Mouse (Mus musculus): ENCODE measurements around the gene Hsd3b2. TPM values are rescaled to one million over a fixed set of nuclear protein-coding genes. Genes with fewer than 3 reads are reported as not detected.
"Not testable (repeated sequence)": the region's sequence is repeated elsewhere in the genome, so short reads cannot be mapped to it uniquely, and the experiment has no call there.

Gene Hsd3b2
- polyA plus RNA-seq (2014; fragmentation: Nextera tagmentation; extraction: Ambion mirVana) = 0.07 TPM in 1 of 2 replicates, not detected in the other

DNA sequence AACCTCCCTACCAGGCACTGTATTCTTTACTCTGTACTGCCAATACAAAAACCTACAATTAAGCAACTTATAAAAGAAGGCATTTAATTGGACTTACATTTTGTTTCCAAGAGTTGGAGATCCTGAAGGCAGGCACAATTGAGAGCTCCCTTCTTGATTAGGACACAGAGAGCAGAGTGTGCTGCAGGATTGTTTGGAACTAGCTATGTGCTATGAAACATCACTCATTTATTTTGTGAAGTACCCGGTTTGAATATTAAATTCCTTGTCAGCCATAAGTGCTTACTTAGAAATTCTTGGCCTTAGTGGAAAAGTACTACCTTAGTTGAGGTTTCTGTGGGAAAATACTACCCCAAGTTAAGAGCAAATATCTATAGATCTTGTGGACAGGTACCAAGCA is at the start of gene Hsd3b2:
Gene Hsd3b2 (minus strand): TSS at position 168 of the 400 bp plus-strand sequence.
- H3K36me3 ChIP-seq (replicated peaks; ENCODE audit: control insufficient read depth, insufficient read depth) = no peaks in the 10 kb centered on the region
- DNase-seq (ENCODE audit: low spot score) (no peak), ATAC-seq (ENCODE audit: low FRiP score) (no peak)
- no peaks in the 10 kb centered on the region for H3K4me1 ChIP-seq (replicated peaks; ENCODE audit: control insufficient read depth, insufficient read depth, low read length)
- H3K27me3 ChIP-seq (ENCODE audit: control insufficient read depth, insufficient read depth, low read length) = no peaks in the 10 kb centered on the region
- no peaks in the 10 kb centered on the region for H3K9me3 ChIP-seq (ENCODE audit: control insufficient read depth, low read length)
- H3K9ac ChIP-seq = no peak within 1 kb of the TSS
- 84% methylated on average over 1 of the region's 1 CpGs for WGBS
- no peak within 1 kb of the TSS for H3K4me3 ChIP-seq (replicated peaks; ENCODE audit: low read length)
- H3K4me2 ChIP-seq (replicated peaks) = no peak within 1 kb of the TSS
- H3K27ac ChIP-seq = no peak within 1 kb of the TSS

DNA sequence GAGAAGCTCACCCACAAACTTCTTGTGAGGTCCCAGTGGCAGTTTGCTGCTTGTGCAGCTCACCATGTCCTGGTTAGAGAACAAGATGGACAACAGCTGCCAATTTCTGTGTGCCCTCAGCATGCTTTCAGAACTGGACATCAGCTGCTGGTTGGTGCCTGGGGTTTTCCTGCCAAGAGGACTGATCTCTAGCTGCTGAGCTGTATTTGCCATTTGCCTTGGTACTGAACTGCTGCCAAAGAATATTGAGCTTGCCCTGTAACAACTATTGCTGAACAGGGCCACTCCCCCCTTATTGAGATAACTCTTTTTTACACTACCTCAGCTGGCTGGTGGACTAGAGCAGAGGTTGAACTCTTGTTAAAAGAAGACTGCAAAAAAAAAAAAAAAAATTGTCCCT is 39.8 kb upstream of the Hsd3b2 start:
- Histone ChIP-seq H3K27me3 (ENCODE audit: control insufficient read depth, insufficient read depth, low read length) (no peaks in the 10 kb centered on the region), H3K27ac (no peak overlapping the region), H3K9me3 (ENCODE audit: control insufficient read depth, low read length) (no peaks in the 10 kb centered on the region), H3K4me1 (replicated peaks; ENCODE audit: control insufficient read depth, insufficient read depth, low read length) (no peaks in the 10 kb centered on the region), H3K9ac (no peak overlapping the region), H3K4me2 (replicated peaks) (no peak overlapping the region), H3K36me3 (replicated peaks; ENCODE audit: control insufficient read depth, insufficient read depth) (no peaks in the 10 kb centered on the region), H3K4me3 (replicated peaks; ENCODE audit: low read length) (no peak overlapping the region)
- no peak for DNase-seq (ENCODE audit: low spot score)
- no peak for ATAC-seq (ENCODE audit: low FRiP score)

DNA sequence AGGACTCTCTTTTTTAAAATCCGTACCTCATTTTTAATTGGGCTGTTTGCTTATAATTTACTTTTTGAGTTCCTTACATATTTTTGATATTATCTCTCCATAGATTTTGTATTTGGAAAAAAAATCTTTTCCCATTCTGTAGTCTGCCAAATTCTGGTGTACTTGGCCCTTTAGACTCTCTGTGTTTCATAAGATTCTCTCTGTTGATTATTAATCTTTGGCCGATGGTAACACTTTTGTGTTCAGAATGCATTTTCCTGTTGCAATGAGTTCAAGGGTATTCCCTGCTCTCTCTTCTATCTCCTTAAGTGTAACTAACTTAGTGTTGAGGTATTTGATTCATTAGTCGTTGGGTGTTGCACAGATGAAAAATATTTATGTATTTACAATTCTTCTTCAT is 32.5 kb upstream of the Hsd3b2 start:
- no peak overlapping the region for H3K27ac ChIP-seq
- no peak overlapping the region for H3K4me2 ChIP-seq (replicated peaks)
- DNase-seq (ENCODE audit: low spot score) (no peak), ATAC-seq (ENCODE audit: low FRiP score) (no peak)
- H3K9me3 ChIP-seq (ENCODE audit: control insufficient read depth, low read length) = no peaks in the 10 kb centered on the region
- H3K9ac ChIP-seq = no peak overlapping the region
- no peaks in the 10 kb centered on the region for H3K4me1 ChIP-seq (replicated peaks; ENCODE audit: control insufficient read depth, insufficient read depth, low read length)
- H3K27me3 ChIP-seq (ENCODE audit: control insufficient read depth, insufficient read depth, low read length) = no peaks in the 10 kb centered on the region
- no peaks in the 10 kb centered on the region for H3K36me3 ChIP-seq (replicated peaks; ENCODE audit: control insufficient read depth, insufficient read depth)
- H3K4me3 ChIP-seq (replicated peaks; ENCODE audit: low read length) = no peak overlapping the region
- 89% methylated on average over 3 of the region's 3 CpGs for WGBS

DNA sequence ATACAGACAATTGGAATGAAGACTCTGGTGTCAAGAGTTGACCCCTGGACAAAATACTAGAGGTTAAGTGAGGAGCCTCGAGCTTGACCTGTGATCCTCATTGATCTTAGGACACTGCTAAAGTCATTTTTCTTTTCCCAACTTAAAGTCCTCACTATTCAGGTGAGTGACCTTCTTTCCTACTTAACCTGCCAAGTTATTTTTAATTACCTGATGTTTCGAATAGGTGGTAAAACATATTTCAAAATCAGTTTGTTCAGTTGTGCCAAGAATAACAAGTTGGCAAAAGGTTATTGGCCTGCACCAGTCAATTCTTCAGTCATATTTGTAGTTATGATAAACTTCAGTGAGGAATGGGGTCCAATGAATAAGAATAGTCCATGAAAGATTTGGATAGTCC is 27.8 kb upstream of the Hsd3b2 start:
- no peak for DNase-seq (ENCODE audit: low spot score)
- no peak for ATAC-seq (ENCODE audit: low FRiP score)
- no peaks in the 10 kb centered on the region for H3K9me3 ChIP-seq (ENCODE audit: control insufficient read depth, low read length)
- WGBS = 72% methylated on average over 2 of the region's 2 CpGs
- no peak overlapping the region for H3K4me2 ChIP-seq (replicated peaks)
- no peak overlapping the region for H3K27ac ChIP-seq
- H3K9ac ChIP-seq = no peak overlapping the region
- H3K27me3 ChIP-seq (ENCODE audit: control insufficient read depth, insufficient read depth, low read length) = no peaks in the 10 kb centered on the region
- no peak overlapping the region for H3K4me3 ChIP-seq (replicated peaks; ENCODE audit: low read length)
- H3K36me3 ChIP-seq (replicated peaks; ENCODE audit: control insufficient read depth, insufficient read depth) = no peaks in the 10 kb centered on the region
- H3K4me1 ChIP-seq (replicated peaks; ENCODE audit: control insufficient read depth, insufficient read depth, low read length) = no peaks in the 10 kb centered on the region

DNA sequence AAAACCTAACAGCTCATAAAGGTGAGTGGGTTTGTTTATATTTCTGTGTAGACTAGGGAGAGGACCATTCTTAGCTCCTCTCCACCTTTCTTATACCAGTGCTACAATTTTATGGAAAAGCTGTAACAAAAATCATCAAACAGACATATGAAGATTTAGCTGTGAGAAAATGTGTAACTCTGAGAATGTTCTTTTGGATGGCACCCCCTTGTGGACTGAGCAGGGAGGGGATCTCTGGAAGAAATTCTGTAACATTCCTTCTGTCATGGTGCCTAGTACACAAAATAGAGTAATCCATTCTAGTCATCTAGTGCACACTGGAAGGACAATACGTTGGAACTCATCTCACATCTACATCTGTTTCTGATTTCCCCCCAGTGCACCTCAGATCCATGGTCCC is 16.7 kb upstream of the Hsd3b2 start:
- not testable (repeated sequence) for H3K27ac ChIP-seq; H3K4me2 ChIP-seq (replicated peaks); H3K36me3 ChIP-seq (replicated peaks; ENCODE audit: control insufficient read depth, insufficient read depth); H3K9me3 ChIP-seq (ENCODE audit: control insufficient read depth, low read length); H3K4me3 ChIP-seq (replicated peaks; ENCODE audit: low read length); H3K9ac ChIP-seq; DNase-seq (ENCODE audit: low spot score); H3K27me3 ChIP-seq (ENCODE audit: control insufficient read depth, insufficient read depth, low read length); H3K4me1 ChIP-seq (replicated peaks; ENCODE audit: control insufficient read depth, insufficient read depth, low read length); ATAC-seq (ENCODE audit: low FRiP score)
- 74% methylated on average over 1 of the region's 1 CpGs for WGBS

DNA sequence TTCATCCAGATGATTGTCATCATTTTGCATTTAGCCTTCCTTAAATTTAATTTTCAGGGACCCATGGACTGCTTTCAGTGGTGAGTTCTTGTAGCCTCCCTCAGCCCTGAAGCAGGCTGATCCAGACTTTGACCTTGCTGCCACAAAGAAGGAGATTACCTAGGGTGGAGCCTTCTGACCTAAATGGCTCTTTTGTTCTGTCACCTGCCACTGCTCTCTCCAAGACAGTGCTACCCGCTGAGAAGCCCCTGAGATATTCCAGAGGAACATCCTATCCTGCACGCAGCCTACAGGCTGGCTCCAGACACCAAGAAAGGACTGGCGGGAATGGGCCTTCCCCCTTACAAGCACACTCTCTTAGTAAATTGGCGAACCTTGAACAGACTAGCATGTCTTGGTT is 10.0 kb upstream of the Hsd3b2 start:
- H3K4me2 ChIP-seq (replicated peaks) = no peak overlapping the region
- H3K4me1 ChIP-seq (replicated peaks; ENCODE audit: control insufficient read depth, insufficient read depth, low read length) = no peaks in the 10 kb centered on the region
- DNase-seq (ENCODE audit: low spot score) (no peak), ATAC-seq (ENCODE audit: low FRiP score) (no peak)
- H3K9me3 ChIP-seq (ENCODE audit: control insufficient read depth, low read length) = no peaks in the 10 kb centered on the region
- H3K27me3 ChIP-seq (ENCODE audit: control insufficient read depth, insufficient read depth, low read length) = no peaks in the 10 kb centered on the region
- no peak overlapping the region for H3K27ac ChIP-seq
- H3K36me3 ChIP-seq (replicated peaks; ENCODE audit: control insufficient read depth, insufficient read depth) = no peaks in the 10 kb centered on the region
- no peak overlapping the region for H3K4me3 ChIP-seq (replicated peaks; ENCODE audit: low read length)
- 49% methylated on average over 4 of the region's 4 CpGs for WGBS
- no peak overlapping the region for H3K9ac ChIP-seq

DNA sequence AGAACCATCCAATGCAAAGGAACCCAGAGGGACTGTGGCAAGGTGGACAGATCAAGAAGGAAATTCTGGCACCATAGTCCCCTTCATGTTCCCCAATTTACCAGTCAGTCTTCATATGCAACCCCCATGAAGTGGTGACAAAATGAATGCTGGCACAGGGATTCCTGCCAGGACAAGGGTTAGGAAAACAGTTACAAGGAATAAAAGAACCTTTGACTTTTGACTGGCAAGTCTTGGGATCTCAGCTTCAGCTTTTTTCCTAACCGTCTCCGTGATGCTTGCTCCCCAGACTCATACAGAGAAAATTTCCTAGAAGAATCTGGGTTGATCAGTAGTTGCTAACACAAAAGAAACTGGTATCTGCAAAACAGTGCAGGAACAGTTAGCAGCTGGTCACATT is 9.4 kb upstream of the Hsd3b2 start:
- WGBS = 82% methylated on average over 2 of the region's 2 CpGs
- H3K27me3 ChIP-seq (ENCODE audit: control insufficient read depth, insufficient read depth, low read length) = no peaks in the 10 kb centered on the region
- H3K4me2 ChIP-seq (replicated peaks) = no peak overlapping the region
- H3K27ac ChIP-seq = no peak overlapping the region
- no peaks in the 10 kb centered on the region for H3K9me3 ChIP-seq (ENCODE audit: control insufficient read depth, low read length)
- ATAC-seq (ENCODE audit: low FRiP score) (no peak), DNase-seq (ENCODE audit: low spot score) (no peak)
- H3K4me1 ChIP-seq (replicated peaks; ENCODE audit: control insufficient read depth, insufficient read depth, low read length) = no peaks in the 10 kb centered on the region
- H3K4me3 ChIP-seq (replicated peaks; ENCODE audit: low read length) = no peak overlapping the region
- no peak overlapping the region for H3K9ac ChIP-seq
- H3K36me3 ChIP-seq (replicated peaks; ENCODE audit: control insufficient read depth, insufficient read depth) = no peaks in the 10 kb centered on the region

DNA sequence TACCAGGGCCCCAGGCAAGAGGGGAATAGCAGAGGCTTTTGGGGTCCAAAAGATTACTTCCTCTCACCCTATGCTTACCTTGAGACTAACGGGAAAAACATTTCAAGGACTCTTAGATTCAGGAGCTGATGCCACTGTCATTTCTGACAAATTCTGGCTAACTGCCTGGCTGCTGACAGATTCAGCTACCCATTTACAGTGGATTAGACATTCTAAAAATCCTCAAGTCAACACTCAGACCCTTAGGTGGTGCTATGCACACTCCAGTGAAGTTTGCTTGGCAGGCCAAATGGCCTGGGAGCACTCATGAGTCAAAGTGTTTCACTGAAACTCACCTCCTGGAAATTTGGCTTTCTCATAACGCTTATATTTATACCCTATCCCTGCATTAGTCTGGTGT is 1.9 kb upstream of the Hsd3b2 start:
- no peak overlapping the region for H3K27ac ChIP-seq
- H3K9me3 ChIP-seq (ENCODE audit: control insufficient read depth, low read length) = no peaks in the 10 kb centered on the region
- WGBS = 93% methylated on average over 2 of the region's 2 CpGs
- H3K4me2 ChIP-seq (replicated peaks) = no peak overlapping the region
- H3K9ac ChIP-seq = no peak overlapping the region
- ATAC-seq (ENCODE audit: low FRiP score) (no peak), DNase-seq (ENCODE audit: low spot score) (no peak)
- no peaks in the 10 kb centered on the region for H3K27me3 ChIP-seq (ENCODE audit: control insufficient read depth, insufficient read depth, low read length)
- no peaks in the 10 kb centered on the region for H3K36me3 ChIP-seq (replicated peaks; ENCODE audit: control insufficient read depth, insufficient read depth)
- no peaks in the 10 kb centered on the region for H3K4me1 ChIP-seq (replicated peaks; ENCODE audit: control insufficient read depth, insufficient read depth, low read length)
- H3K4me3 ChIP-seq (replicated peaks; ENCODE audit: low read length) = no peak overlapping the region

DNA sequence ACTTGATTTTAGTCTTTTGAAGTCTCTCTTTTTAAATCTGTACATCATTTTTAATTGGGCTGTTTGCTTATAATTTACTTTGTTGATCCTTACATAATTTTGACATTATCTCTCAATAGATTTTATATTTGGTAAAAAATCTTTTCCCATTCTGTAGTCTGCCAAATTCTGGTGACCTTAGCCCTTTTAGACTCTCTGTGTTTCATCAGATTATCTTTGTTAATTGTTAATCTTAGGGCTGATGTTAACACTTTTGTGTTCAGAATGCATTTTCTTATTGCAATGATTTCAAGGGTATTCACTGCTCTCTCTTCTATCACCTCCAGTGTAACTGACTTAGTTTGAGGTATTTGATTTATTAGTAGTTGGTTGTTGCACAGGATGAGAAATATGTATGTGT is 3.6 kb downstream of the Hsd3b2 start:
- H3K27ac ChIP-seq = no peak overlapping the region
- H3K36me3 ChIP-seq (replicated peaks; ENCODE audit: control insufficient read depth, insufficient read depth) = no peaks in the 10 kb centered on the region
- H3K4me3 ChIP-seq (replicated peaks; ENCODE audit: low read length) = no peak overlapping the region
- H3K9me3 ChIP-seq (ENCODE audit: control insufficient read depth, low read length) = no peaks in the 10 kb centered on the region
- no peak for ATAC-seq (ENCODE audit: low FRiP score)
- no peaks in the 10 kb centered on the region for H3K27me3 ChIP-seq (ENCODE audit: control insufficient read depth, insufficient read depth, low read length)
- H3K4me2 ChIP-seq (replicated peaks) = no peak overlapping the region
- no peak overlapping the region for H3K9ac ChIP-seq
- no peak for DNase-seq (ENCODE audit: low spot score)
- no peaks in the 10 kb centered on the region for H3K4me1 ChIP-seq (replicated peaks; ENCODE audit: control insufficient read depth, insufficient read depth, low read length)

DNA sequence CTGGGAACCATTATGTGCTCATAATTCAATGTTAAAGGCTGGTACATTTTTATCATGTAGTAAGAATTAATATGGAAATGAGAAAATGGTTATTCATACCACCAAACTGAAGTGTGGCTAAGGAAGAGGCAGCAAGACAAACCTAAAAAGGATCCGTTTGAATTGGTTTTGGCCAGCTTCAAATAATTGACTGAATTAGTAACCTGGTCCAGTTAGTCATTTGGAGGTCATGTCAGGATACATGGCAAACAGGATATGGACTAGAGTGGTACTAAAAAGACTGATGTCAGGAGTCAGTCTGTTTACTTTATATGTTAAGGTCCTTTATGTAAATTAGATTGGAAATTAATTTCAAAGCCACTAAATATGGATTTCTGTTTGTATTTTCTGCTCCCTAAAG is 41.9 kb downstream of the Hsd3b2 start:
- no peak overlapping the region for H3K4me2 ChIP-seq (replicated peaks)
- no peaks in the 10 kb centered on the region for H3K36me3 ChIP-seq (replicated peaks; ENCODE audit: control insufficient read depth, insufficient read depth)
- no peak for ATAC-seq (ENCODE audit: low FRiP score)
- no peaks in the 10 kb centered on the region for H3K9me3 ChIP-seq (ENCODE audit: control insufficient read depth, low read length)
- no peak for DNase-seq (ENCODE audit: low spot score)
- H3K4me3 ChIP-seq (replicated peaks; ENCODE audit: low read length) = no peak overlapping the region
- H3K27me3 ChIP-seq (ENCODE audit: control insufficient read depth, insufficient read depth, low read length) = no peaks in the 10 kb centered on the region
- no peaks in the 10 kb centered on the region for H3K4me1 ChIP-seq (replicated peaks; ENCODE audit: control insufficient read depth, insufficient read depth, low read length)
- no peak overlapping the region for H3K27ac ChIP-seq
- WGBS = 83% methylated on average over 1 of the region's 1 CpGs
- H3K9ac ChIP-seq = no peak overlapping the region

All from hindbrain, embryonic 14.5 days (tissue).